Mouse (Mus musculus) bone marrow, adult 2 months (tissue): ENCODE measurements around the gene Kirrel3. TPM values are rescaled to one million over a fixed set of nuclear protein-coding genes. Genes with fewer than 3 reads are reported as not detected.

Experiments used
- H3K27ac ChIP-seq: fragments of 200-500 bp; 2 replicates; pipeline ENCODE4 v1.5.1; 2012; ENCODE audit warnings: low read depth, mild to moderate bottlenecking, control low read depth, inconsistent platforms, low read length; ENCODE audit not compliant: control insufficient read depth, poor library complexity, insufficient read depth
- H3K4me1 ChIP-seq: fragments of 200-500 bp; 2 replicates; pipeline ENCODE4 v1.6.1; 2011; ENCODE audit warnings: low read length; ENCODE audit not compliant: control insufficient read depth, insufficient read depth
- H3K4me3 ChIP-seq: fragments of 200-500 bp; replicated peaks from 2 replicates; pipeline ENCODE3; 2011; ENCODE audit warnings: mild to moderate bottlenecking, low read depth, low read length, control low read depth; ENCODE audit not compliant: control insufficient read depth
- CTCF ChIP-seq: fragments of 200-500 bp; IDR thresholded peaks from 2 replicates; pipeline ENCODE4 v1.5.1; 2011; ENCODE audit warnings: low read length, control low read depth; ENCODE audit not compliant: control insufficient read depth, insufficient read depth
- POLR2A ChIP-seq: fragments of 200-500 bp; IDR thresholded peaks from 2 replicates; pipeline ENCODE4 v1.6.1; 2011; ENCODE audit warnings: low read depth, mild to moderate bottlenecking, control low read depth, low read length, borderline replicate concordance; ENCODE audit not compliant: control insufficient read depth
- WGBS: fragments of 180-500 bp; shearing (Covaris S2); methylation state at CpG from one replicate; pipeline ENCODE4 v1.1.7; 2018; 5-methylcytosine and 5-hydroxymethylcytosine counted together
- polyA plus RNA-seq: library from polyadenylated mRNA; stranded (reverse); fragments of >200 nt; gene quantifications from 2 replicates; pipeline ENCODE4 v1.2.4, GENCODE M21; 2011; ENCODE audit warnings: low replicate concordance; ENCODE audit not compliant: missing spikeins, insufficient read depth, insufficient read length

Kirrel3 gene
- polyA plus RNA-seq, 1 experiment: not detected

- Histone ChIP-seq H3K27ac (no peak overlapping the region), H3K4me3 (no peak overlapping the region), H3K4me1 (peaks cover 4% of the 10 kb centered on the region)
- TF ChIP-seq POLR2A: no peak
- TF ChIP-seq CTCF: no peak
- WGBS: 75% methylated on average over 7 of the region's 7 CpGs
These were observed 557.9 kb downstream of the Kirrel3 start for GRCm38 (mm10) chr9:35043619-35044018.

DNA sequence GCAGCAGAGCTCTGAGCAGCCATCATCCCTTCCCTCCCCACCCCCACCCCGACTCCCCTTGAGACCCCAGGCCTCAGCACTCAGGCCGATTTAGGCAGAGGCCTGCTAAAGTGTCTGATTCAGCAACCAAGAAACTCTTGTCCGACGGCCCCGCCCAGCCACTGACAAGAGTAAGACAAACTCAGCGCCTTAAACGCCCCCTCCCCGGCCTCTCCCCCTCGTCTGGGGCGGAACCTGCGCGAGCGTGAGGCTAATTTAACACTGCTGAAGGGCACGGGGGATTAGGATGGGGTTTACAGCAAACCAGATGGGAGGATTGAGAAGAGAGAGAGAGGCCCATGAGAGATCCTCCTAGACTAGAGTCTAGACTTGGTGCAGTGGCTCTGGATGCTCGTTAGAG, 558.8 kb downstream of the Kirrel3 start:
- peaks cover 2% of the 10 kb centered on the region for H3K4me1 ChIP-seq
- no peak overlapping the region for H3K4me3 ChIP-seq
- H3K27ac ChIP-seq: no peak overlapping the region
- 85% methylated on average over 15 of the region's 15 CpGs for WGBS
- TF ChIP-seq POLR2A: no peak
- TF ChIP-seq CTCF: no peak

DNA sequence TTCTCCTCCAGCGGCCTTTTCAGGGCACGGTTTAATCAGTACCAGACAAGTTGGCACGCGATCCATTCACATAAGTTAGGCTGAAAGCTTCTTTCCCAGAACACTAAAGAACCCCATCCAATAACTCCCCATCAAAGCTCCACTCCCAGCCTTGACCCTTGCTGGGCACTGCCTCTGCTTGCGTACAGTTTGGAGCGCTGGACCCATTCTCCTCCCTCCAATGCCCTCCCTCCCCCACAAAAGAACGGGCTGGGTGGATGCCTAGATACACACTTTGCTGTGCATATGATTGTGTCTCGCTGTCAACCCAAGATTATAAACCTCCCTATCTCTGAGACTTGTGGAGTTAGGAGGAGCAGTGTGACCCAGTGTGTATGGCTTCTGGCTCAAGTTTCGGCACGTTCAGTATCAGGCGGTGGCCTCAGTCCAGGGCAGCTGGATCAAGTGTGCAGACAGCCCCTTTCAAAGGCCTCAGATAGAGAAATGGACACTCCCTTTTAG, 559.4 kb downstream of the Kirrel3 start:
- H3K27ac ChIP-seq: no peak overlapping the region
- no peak for TF ChIP-seq CTCF
- TF ChIP-seq POLR2A: no peak
- 68% methylated on average over 11 of the region's 11 CpGs for WGBS
- H3K4me1 ChIP-seq: peaks cover 2% of the 10 kb centered on the region
- no peak overlapping the region for H3K4me3 ChIP-seq

GRCm38 (mm10) chr9:35045756-35046155, 560.1 kb downstream of the Kirrel3 start:
- Histone ChIP-seq H3K4me3 (no peak overlapping the region), H3K27ac (no peak overlapping the region), H3K4me1 (peaks cover 2% of the 10 kb centered on the region)
- TF ChIP-seq POLR2A: no peak
- TF ChIP-seq CTCF: no peak
- WGBS: 78% methylated on average over 2 of the region's 2 CpGs

DNA sequence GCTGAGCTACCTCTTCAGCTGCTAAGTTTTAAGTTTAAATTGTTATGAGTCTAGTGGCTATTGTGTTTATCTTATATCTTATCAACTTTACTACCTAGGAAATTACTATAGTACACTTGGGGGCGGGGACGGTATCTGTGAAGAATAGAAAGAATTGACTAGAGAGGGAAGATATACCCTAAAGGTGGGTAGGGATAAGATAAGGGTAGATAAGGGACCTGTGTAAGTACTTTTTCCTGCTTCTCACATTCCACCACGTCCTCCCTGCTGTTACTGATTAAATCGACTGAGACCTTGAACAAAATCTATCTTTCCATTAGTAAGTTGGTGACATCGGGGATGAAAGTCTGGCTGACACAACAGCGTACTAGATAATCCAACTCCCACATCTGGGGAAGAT, 562.8 kb downstream of the Kirrel3 start:
- 73% methylated on average over 6 of the region's 6 CpGs for WGBS
- H3K4me1 ChIP-seq: peaks cover 2% of the 10 kb centered on the region
- no peak overlapping the region for H3K4me3 ChIP-seq
- H3K27ac ChIP-seq: no peak overlapping the region
- no peak for TF ChIP-seq POLR2A
- TF ChIP-seq CTCF: no peak

DNA sequence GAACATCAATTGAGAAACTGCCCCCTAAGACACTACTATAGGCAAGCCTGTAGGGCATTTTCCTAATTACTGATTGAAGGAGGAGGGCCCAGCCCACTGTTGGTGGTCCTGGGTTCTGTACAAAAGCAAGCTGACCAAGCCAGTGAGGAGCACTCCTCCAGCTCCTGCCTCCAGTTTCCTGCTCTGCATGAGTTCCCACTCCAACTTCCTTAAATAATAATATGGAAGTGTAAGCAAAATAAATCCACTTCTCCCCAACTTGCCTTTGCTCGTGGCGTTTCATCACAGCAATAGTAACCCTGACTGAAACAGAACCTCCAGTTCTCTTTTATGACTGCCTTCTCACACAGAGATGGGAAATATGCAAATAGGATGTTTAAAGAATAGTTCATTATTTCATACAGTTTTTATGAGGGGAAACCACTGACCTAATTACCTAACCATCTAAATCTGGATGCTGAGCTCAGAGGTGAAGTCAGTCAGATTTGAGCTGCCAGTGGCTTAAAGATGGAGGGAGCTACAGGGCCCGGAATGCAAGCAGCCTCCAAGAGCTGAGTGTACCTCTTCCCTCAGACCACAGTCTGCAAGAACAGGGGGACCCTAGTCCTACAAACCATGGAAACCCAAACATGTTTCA, 564.3 kb downstream of the Kirrel3 start:
- H3K4me1 ChIP-seq: peaks cover 2% of the 10 kb centered on the region
- 63% methylated on average over 3 of the region's 3 CpGs for WGBS
- H3K4me3 ChIP-seq: no peak overlapping the region
- TF ChIP-seq POLR2A (no peak), CTCF (no peak)
- no peak overlapping the region for H3K27ac ChIP-seq

- TF ChIP-seq CTCF (no peak), POLR2A (no peak)
- H3K27ac ChIP-seq: no peak overlapping the region
- WGBS: 89% methylated on average over 6 of the region's 6 CpGs
- H3K4me1 ChIP-seq: peaks cover 2% of the 10 kb centered on the region
- H3K4me3 ChIP-seq: no peak overlapping the region
These were observed 565.2 kb downstream of the Kirrel3 start for GRCm38 (mm10) chr9:35050701-35051454.

DNA sequence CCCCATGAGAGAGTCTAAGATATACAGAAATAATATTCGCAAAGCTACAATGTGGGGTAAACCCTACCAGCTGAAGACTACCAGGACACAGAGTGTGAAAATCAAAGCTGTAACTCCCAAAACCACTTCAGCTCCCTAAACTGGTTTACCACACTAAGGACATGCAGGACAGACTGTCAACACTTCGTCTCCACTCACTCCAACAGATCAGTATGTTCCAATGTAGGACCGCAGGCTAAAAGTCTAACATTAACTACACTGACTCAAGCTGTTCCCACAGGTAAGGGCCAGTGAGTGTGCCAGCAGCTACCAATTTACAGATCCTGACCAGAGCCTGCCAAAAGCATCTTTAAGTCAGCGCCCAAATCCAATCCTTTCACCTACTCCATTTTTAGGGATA, 566.0 kb downstream of the Kirrel3 start:
- Histone ChIP-seq H3K4me3 (no peak overlapping the region), H3K4me1 (peaks cover 2% of the 10 kb centered on the region; the same call in 1 of the 2 replicates), H3K27ac (no peak overlapping the region)
- TF ChIP-seq POLR2A (no peak), CTCF (no peak)
- WGBS: 92% methylated on average over 4 of the region's 4 CpGs

DNA sequence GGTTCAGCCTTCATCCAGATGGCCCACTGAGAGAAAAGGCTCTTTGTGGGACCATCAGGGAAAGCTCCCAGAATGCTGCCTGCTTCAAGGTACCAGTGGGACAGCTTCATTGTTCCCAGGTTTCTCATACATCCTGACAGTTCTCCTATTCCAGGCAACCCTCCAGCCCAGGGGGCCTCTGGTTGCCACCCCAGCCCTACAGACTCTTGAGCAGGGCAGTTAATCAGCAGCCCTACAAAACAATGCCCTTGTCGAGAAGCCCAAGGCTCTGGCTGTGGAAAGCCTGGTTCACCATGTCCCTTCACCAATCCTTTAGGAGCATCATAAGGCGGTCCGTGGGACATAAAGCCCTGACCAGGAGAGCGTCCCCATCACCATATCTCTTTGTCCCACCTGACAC, 567.0 kb downstream of the Kirrel3 start:
- Histone ChIP-seq H3K4me3 (no peak overlapping the region), H3K27ac (no peak overlapping the region), H3K4me1 (peaks cover 2% of the 10 kb centered on the region; the same call in 1 of the 2 replicates)
- TF ChIP-seq POLR2A (no peak), CTCF (no peak)
- WGBS: 89% methylated on average over 4 of the region's 4 CpGs
